Mouse (Mus musculus) c-Kit-positive CD71-positive TER-119-positive erythroid progenitor cells, embryonic 14.5 days (primary cell): Measurements from ENCODE around the gene Clec4e.
A peak's percentile ranks its signal among the peaks of the same experiment; 100 is the strongest.
"Not testable (repeated sequence)": the region's sequence is repeated elsewhere in the genome, so short reads cannot be mapped to it uniquely, and the experiment has no call there.

Source experiments
- DNase-seq: peaks from one replicate; pipeline ENCODE4 v3.0.0-alpha.2; 2013; ENCODE audit warnings: low spot score

The Clec4e gene

DNA sequence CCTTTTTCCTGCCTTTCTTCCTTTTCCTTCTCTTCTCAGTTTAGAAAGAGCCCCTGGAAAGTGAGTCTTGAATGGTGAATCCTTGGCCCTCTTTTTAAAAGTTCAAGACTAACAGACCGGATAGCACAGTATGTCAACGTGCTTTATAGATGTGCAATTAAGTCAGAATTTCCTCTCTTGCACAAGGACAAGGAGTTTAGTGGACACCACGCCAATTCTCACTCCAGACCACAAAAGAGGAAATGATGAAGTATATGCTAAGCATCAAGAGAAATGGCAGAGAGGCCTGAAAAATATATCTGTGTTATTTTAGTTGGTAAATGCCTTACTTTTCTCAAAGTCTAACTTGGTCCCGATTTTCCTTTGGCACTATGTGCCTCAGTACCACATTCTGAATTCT is at the start of gene Clec4e:
Gene Clec4e (minus strand): TSS at position 118 of the 400 bp plus-strand sequence.
- no peak for DNase-seq

DNA sequence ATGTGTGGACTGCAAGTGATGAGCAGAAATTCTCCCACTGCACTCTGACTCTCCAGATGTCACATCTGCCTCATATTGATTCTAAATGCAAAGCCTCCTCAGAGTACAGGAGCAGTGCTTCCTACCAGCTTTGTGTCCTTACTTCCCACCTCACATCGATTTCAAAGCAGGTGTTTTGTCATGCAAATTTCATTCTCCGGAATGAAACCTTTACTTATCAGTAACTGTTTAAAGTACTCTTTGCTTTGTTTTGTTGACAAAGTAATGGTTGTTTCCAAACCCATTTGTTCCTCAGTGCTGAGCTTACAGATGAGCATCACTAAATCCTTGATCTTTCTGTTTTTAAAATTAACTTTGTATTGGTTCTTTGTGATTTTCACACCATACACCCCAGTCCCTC is 42.8 kb upstream of the Clec4e start:
- no peak for DNase-seq

DNA sequence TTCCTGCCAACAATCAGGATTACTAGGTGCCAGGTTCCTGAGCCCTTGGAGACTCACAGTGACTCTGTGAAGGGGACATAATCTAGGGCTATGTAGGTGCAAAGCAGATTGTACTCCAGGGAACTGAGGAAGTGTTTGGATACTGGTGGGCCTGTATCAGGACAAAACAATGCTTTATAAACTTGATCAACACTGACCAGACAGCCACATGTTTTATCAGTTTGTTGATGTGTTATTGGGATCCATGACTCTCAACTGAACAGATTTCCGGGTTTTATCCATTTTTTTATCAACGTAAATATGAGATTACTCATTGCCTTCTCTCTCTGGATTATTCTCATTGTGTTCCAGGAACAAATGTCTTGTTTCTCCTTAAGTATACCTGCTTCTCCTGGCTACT is 18.4 kb upstream of the Clec4e start, which contains the start of gene Vmn2r19:
Gene Vmn2r19 (plus strand): TSS at position 301 of the 400 bp plus-strand sequence.
- no peak for DNase-seq

- not testable (repeated sequence) for DNase-seq
Observed at GRCm38 (mm10) chr6:123306315-123306714, 16.6 kb upstream of the Clec4e start.

GRCm38 (mm10) chr6:123296687-123297086 is 7.0 kb upstream of the Clec4e start:
- DNase-seq = peak; percentile 44

- not testable (repeated sequence) for DNase-seq
Observed at GRCm38 (mm10) chr6:123293509-123293908, 3.8 kb upstream of the Clec4e start.

DNA sequence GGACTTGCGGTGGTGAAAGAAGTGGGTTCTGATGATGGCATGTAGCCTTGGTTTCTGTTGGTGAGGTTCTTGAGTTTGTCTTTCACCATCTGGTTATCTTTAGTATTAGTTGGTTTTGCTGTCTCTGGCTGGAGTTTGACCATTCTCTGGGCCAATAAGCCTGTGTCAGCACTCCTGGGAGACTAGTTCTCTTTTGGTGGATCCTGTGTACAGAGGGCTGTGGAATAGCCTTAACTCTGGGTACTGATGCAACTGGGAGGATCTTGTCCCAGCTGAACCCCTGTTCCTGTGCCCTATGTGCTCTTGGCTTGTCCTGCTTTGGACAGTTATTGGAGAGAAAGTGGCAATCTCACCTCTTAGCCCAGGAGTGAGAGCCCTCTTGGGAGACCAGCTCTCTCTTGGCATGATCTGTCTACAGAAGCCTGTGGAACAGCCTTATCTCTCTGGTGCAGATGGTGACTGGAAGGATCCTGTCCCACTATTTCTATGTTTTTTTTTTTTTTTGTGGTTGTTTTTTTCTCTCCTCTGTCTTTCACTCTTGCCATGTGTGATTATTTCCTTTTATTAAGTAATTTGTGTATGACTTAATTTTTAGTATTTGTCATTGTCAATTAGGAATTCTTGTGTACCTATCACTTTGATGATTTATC is 3.2 kb upstream of the Clec4e start:
- DNase-seq = peak; percentile 81

DNA sequence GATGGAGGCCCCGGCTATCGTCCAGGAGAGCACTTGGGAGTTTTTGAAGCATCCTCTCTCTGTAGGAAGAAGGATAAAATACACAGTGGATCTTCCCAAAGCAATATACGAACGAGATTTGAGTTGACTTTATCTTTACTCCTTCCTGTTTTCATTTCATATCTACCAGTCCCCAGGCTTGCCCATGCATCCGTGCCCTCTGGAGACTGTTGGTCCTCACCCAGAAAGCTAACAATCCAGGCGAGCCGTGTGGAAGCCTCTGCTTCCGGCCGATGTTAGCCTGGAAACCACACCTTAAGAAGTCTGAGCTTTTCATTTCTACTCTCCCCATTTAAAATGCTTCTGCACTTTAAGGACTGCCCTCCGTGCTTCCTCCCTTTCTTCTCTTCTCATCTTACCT is 739 bp downstream of the Clec4e start:
- DNase-seq = no peak

GRCm38 (mm10) chr6:123286311-123286710 is 3.4 kb downstream of the Clec4e start:
- no peak for DNase-seq

DNA sequence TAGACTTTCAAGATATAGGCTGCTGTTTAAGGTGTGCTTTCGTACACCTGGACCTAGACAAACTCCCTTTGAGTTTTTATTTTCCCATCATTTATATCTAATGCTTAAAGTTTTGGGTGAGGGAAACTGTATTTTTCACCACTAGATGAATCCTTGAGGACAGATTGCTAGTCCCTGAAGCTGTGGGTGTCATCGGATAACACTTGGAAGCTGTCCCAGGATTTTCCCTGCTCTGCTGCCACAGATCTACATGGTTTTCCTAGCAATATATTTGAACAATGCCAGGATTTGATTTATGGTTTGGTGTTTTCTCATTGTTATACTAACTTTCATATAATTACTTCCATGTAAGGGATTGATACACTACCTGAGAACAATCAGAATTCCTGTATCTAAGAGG is 10.2 kb downstream of the Clec4e start:
- DNase-seq = no peak

DNA sequence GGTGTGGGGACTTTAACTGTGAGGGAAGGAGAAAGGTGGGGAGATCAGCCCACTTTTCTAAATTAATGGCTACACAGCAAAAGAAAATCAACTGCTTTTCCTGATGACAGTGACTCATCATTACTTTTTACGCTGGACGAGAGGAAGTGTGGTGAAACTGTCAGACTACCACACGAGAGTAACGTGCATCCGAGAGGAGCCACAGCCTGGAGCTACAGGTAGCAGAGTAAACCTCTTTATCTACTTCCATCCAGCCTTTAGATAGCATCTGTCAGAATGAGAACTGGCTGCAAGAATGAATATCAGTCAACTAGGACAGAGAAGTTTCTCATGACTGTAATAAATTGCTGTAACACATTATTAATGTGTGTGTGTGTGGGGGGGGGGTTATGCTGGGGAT is 22.7 kb downstream of the Clec4e start:
- no peak for DNase-seq

DNA sequence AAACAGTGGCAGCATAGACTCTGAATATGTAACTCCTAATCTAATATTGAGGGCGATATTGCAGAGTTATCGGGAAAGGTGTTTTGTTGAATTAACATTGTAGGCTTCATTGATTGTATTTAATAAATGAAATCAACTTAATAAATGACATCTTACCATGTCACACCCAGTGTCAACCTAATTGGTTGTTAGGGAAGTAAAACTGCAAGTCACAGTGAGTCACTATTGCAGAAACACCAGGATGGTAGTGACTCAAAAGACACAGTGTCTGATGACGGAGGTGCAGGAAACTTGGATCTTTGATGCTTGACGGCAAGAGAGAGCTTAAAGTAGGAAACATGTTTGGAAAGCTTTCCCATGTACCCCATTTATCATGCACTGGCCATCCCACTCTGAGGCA is 23.9 kb downstream of the Clec4e start:
- no peak for DNase-seq

- no peak for DNase-seq
Observed at GRCm38 (mm10) chr6:123264194-123264593, 25.5 kb downstream of the Clec4e start.

DNA sequence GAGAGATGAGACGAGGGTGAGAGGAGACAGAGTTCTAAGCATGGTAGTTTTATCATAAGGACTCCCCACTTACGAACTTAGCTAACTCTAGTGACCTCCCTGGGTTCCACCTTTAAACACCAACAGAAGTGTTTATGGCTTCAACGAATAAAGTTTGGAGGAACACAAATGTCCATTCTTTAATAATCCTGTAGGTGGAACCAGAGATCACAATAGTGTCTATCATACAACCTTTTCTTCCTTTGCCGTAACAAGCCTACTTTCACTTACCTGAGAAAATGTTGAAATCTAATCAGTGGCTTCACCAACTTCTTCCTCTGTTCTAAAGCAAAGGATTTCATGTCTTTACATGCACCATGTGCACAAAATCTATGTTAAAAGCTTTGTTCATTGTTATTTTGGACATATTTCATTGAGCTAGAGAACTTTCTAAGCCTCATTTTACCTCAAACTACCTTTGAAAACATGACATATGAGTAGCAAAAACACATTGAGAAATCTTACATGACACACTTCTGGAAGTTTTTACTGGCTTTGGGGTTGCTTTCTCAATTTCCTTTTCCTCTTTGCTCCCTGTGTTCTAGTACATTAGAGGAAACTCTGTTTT is 28.0 kb downstream of the Clec4e start, which contains the start of gene Clec4d:
Gene Clec4d (plus strand): TSS at position 557 of the 607 bp plus-strand sequence.
- peak; percentile 37 for DNase-seq

DNA sequence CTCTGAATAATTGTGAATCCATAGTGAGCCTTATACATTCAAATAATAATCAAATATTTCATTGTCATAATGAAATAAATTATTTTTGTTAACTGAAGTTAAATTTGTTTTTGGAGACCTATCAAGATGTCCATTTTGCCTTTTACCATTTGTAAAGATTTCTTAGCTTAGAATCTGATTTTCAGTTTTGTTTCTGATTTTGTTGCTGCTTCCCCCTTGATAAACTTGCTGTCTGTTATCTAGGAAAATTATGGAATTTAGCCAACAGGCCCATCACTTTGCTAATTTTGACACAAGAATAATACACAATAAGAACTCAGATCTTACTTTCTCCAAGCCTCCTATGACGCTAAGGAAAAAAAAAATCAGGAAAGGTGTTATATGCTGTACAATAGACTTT is 28.8 kb downstream of the Clec4e start:
- no peak for DNase-seq

DNA sequence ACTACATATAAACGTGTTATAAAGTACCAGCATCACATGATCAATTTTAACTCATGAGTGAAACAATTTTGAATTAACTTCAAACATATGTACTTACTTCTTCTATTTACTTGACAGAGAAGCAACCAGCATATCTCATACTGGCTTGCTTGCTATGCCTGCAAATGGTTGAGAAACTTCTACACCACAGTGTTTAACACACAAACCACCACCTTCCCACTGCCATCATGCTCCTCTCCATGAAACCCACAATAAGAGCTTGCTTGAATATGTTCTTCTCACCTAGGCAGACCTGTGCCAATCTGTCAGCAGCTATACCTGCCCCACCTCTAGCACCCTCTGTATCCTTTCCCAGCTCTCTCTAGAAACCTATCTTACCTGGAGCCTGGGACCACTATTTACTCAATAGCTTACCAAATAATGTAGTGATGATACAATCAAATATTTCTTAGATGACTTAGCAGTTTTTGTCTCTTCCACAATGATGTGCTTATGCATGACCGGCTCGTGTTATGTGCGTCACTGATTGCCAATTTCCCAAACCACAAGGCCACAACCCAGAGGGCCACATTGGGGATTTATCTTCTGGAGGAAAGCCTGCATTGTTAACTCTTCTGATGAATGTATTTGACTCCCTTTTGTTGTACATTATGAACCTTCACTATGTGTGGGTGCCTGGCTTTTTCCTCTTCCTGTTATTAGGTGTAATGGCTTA is 29.6 kb downstream of the Clec4e start:
- DNase-seq = no peak

DNA sequence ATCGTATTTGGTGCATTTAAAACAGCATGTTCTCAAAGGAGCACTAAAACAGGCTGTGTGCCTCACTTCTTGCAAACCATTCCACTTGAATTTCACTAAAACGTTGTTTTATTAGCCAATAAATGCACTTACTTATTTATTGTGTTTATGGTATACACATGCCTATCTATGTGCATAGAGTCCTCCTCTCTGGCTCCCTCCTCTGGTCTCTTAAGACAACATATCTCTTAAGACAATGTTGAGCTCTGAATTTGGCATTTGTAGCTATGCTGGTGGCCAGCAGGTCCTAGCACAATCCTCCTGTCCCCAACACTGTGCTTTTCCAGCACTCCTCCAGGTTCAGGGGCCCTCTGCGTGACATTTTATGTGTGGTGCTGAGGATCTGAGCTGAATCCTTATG is 30.7 kb downstream of the Clec4e start:
- no peak for DNase-seq

DNA sequence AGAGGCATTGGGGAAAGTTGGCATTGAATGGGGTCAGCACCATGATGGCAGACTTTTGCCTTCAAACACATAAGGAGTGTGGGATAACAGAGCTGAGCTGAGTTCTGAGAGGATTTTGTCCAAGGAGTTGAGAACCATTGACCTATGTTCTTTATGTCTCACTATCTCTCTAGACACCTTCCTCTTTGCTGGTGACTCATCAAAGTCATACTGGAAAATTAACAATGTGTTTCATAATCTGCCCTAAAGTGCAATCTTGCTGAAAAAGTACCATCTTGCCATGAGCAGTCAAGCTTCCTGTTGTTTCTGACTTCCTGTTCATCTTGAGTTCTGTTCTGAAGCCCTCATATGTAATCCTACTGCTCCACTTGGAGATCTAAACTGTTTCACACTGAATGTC is 36.9 kb downstream of the Clec4e start:
- no peak for DNase-seq

- not testable (repeated sequence) for DNase-seq
Observed at GRCm38 (mm10) chr6:123248862-123249261, 40.8 kb downstream of the Clec4e start.

GRCm38 (mm10) chr6:123244201-123244600 is 45.5 kb downstream of the Clec4e start:
- no peak for DNase-seq

GRCm38 (mm10) chr6:123237582-123237981 is 52.1 kb downstream of the Clec4e start:
- no peak for DNase-seq
